Mouse (Mus musculus): ENCODE results near the gene Fam198b.

GRCm38 (mm10) chr3:79848841-79849240, 35.5 kb upstream of the Fam198b start:
- no peak for TF ChIP-seq EP300 (IDR thresholded peaks at IDR 0.05; ENCODE audit: low read depth)
- TF ChIP-seq CTCF (IDR thresholded peaks at IDR 0.05; ENCODE audit: low read depth): no peak

Data from liver, postnatal 0 days (tissue).